Mouse (Mus musculus): ENCODE results near the gene Dnase1l3. TPM values are rescaled to one million over a fixed set of nuclear protein-coding genes. Genes with fewer than 3 reads are reported as not detected.

Gene Dnase1l3
- polyA plus RNA-seq, 1 experiment from 2014 or later: 0.05 TPM

DNA sequence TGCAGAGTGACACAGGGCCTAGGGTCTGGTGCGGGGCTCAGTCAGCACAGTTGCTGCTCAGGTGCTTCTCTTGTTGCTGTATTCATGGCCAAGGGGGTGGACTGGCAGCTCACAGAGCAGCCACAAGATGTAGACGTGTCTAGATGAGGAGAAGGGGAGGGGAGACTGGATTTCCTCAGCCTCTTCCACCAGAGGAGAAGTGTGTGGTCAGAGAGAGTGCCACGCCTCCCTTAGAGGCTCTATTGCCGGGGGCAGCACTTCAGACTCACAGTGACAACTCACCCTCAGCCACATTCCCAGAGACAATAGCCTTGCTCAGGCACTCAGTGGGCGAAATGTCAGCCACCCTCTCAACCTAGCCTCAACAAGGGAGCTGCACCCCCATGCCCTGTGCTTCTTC is 49.1 kb downstream of the Dnase1l3 start:
- no peaks in the 10 kb centered on the region for H3K27me3 ChIP-seq (replicated peaks)
- H3K9ac ChIP-seq: no peak overlapping the region
- no peak overlapping the region for H3K4me2 ChIP-seq
- H3K36me3 ChIP-seq: peaks cover 90% of the 10 kb centered on the region
- peaks cover 48% of the 10 kb centered on the region for H3K4me1 ChIP-seq
- 55% methylated on average over 5 of the region's 5 CpGs for WGBS
- H3K4me3 ChIP-seq: no peak overlapping the region
- 0 out of 2 replicates have a peak, but pooled peaks have one; percentile 4 for ATAC-seq (ENCODE audit: extremely low read depth, insufficient number of reproducible peaks, low FRiP score, low TSS enrichment)
- H3K27ac ChIP-seq (replicated peaks): no peak overlapping the region
- H3K9me3 ChIP-seq: no peaks in the 10 kb centered on the region

DNA sequence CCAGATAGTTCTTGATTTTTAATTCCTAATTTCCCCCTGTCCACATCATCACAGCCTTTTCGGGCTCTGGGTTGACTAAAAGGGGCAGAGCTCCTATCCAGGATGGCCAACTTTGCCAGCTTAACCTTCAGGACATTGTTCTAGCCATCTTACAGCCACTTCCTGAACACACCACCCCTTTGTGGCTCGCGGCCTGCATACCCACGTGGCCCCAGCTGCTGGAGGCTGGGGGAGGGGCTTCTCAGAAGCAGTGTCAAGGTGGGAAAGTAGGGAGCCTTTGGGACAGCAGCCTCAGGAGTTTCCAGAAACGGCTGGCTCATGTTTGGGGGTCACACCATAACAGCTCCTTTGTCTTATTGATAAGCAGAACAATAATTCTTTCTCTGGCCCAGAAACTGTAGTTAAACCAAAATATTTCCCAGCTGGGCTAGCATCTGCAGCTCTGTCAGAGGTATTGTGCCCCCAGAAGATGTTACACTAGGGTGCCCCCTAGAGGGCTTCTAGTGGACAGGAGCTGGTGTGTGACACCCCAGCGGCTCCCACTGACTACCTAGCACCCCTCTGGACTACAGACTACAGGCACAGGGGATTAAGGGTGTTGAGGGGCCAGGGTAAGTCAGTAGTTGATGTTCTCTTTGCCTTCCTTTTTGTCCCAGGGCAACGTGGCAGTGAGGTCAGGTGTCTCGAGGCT is 49.9 kb downstream of the Dnase1l3 start:
- no peak overlapping the region for H3K9ac ChIP-seq
- H3K27ac ChIP-seq (replicated peaks): peak overlapping the region; percentile 66; the same call in 1 of the 2 replicates

DNA sequence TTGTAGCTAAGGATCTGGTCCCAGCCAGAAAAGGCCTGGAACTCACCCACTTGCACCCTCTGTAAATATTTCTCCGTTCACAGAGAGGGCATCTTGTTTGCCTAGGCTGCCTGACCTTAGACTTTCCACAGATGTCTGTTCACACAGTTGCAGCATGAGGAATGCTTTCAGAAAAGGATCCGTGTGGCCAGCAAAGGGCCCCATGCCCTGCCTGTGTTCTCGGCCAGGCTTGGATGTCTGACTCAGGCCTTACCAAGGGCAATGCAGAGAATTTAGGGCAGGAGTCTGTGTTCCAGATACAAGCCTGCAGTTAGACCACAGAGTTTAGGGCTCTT is 50.6 kb downstream of the Dnase1l3 start:
- no peak for ATAC-seq (ENCODE audit: extremely low read depth, insufficient number of reproducible peaks, low FRiP score, low TSS enrichment)
- 60% methylated on average over 3 of the region's 3 CpGs for WGBS
- Histone ChIP-seq H3K4me3 (no peak overlapping the region), H3K4me1 (peaks cover 48% of the 10 kb centered on the region), H3K9me3 (no peaks in the 10 kb centered on the region), H3K9ac (peak overlapping the region; percentile 14; the same call in 1 of the 2 replicates), H3K27ac (replicated peaks) (peak overlapping the region; percentile 66), H3K36me3 (peaks cover 91% of the 10 kb centered on the region), H3K27me3 (replicated peaks) (no peaks in the 10 kb centered on the region), H3K4me2 (no peak overlapping the region)

More for the DNA sequence above, 49.9 kb downstream of the Dnase1l3 start:
- no peaks in the 10 kb centered on the region for H3K9me3 ChIP-seq
- H3K4me2 ChIP-seq: no peak overlapping the region
- 46% methylated on average over 8 of the region's 8 CpGs for WGBS
- H3K36me3 ChIP-seq: peaks cover 90% of the 10 kb centered on the region
- H3K27me3 ChIP-seq (replicated peaks): no peaks in the 10 kb centered on the region
- peaks cover 48% of the 10 kb centered on the region for H3K4me1 ChIP-seq
- no peak for ATAC-seq (ENCODE audit: extremely low read depth, insufficient number of reproducible peaks, low FRiP score, low TSS enrichment)
- no peak overlapping the region for H3K4me3 ChIP-seq

DNA sequence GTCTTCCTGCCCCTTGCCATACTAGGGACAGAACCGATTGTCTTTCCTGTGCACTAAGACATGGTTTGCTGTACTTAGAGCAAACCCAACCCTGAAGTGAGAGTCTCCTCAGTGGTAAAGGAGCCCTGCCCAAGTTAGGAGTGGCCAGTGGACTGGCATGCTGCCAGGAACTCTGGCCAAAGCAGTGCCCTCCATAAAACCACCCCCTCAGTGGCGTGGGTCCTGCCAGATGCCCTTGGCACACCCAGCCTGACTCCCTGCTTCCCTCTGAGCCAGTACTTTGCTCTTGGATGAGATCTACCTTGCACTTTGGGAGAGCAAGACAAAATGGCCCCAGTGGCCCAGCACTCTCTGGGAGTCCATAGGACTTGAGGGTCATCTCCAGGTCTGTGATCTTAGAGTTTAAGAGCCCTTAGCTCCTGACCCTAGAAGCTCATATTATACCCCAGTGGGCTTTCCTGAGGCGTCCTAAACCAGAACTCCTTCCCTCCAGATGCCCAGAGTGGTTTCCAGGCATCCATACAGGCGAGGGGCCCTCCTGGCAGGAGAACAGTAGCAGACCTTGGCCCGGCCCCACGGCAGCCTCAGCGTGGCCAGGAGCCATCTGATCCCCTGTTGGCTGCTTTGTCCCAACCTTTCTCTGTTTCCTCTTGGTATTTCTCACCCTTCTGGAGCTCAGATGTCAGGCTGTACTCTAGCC is 51.1 kb downstream of the Dnase1l3 start:
- no peaks in the 10 kb centered on the region for H3K9me3 ChIP-seq
- peak overlapping the region; percentile 66 for H3K27ac ChIP-seq (replicated peaks)
- H3K27me3 ChIP-seq (replicated peaks): no peaks in the 10 kb centered on the region
- 0 out of 2 replicates have a peak overlapping the region, but pooled peaks have one; percentile 14 for H3K9ac ChIP-seq
- H3K4me3 ChIP-seq: no peak overlapping the region
- H3K4me1 ChIP-seq: peaks cover 48% of the 10 kb centered on the region
- no peak overlapping the region for H3K4me2 ChIP-seq
- WGBS: 68% methylated on average over 7 of the region's 7 CpGs
- ATAC-seq (ENCODE audit: extremely low read depth, insufficient number of reproducible peaks, low FRiP score, low TSS enrichment): no peak
- peaks cover 89% of the 10 kb centered on the region for H3K36me3 ChIP-seq

GRCm38 (mm10) chr14:7941413-7941812 is 53.0 kb downstream of the Dnase1l3 start:
- Histone ChIP-seq H3K4me3 (no peak overlapping the region), H3K4me2 (no peak overlapping the region), H3K9me3 (no peaks in the 10 kb centered on the region), H3K36me3 (peaks cover 81% of the 10 kb centered on the region), H3K9ac (no peak overlapping the region), H3K27ac (replicated peaks) (peak overlapping the region; percentile 61), H3K27me3 (replicated peaks) (no peaks in the 10 kb centered on the region), H3K4me1 (peaks cover 51% of the 10 kb centered on the region)
- 41% methylated on average over 5 of the region's 5 CpGs for WGBS
- 0 out of 2 replicates have a peak, but pooled peaks have one; percentile 9 for ATAC-seq (ENCODE audit: extremely low read depth, insufficient number of reproducible peaks, low FRiP score, low TSS enrichment)

DNA sequence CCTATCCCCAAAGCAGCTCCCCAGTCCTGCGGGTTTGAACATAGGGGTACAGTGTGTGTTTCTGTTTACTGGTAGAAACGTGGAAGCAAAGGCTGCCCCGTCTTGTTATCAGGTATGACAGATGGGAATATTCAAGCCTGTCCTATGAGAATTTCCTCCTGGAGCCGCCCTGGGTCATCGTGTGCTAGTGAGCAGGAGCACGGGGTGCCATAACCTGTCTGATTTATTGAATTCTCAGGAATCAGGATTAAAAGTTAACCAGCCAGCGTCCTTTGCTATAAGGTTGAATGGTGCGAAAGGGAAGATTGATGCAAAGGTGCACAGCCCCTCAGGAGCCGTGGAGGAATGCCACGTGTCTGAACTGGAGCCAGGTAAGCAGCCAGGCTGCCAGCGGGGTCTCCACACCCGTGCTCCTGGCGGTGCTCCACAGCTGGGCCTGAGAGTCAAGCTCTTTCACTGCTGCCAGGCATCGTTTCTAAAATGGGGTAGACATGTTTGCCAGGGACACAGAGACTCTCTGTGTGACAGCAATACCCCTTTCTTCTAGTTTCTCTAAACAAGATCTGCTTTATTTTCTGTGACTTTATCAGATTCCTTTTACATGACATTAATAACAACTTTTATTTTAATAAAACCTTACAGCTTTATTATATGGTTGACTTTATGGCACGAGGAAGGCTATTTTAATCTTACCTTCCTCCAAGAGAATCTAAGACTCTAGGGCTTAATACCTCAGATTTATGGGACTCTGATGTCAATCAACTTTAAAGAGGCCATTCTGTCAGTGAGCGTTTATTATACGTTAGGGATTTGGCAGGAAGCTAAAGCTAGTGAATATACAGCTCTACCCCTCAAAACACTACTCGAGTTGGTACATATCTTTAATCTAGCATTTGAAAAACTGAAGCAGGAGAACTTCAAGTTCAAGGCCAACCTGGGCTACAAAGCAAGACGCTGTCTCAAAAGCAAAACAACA is 55.3 kb downstream of the Dnase1l3 start:
- H3K27me3 ChIP-seq (replicated peaks): no peaks in the 10 kb centered on the region
- H3K4me3 ChIP-seq: no peak overlapping the region
- ATAC-seq (ENCODE audit: extremely low read depth, insufficient number of reproducible peaks, low FRiP score, low TSS enrichment): no peak
- no peak overlapping the region for H3K9ac ChIP-seq
- peaks cover 37% of the 10 kb centered on the region for H3K4me1 ChIP-seq
- H3K27ac ChIP-seq (replicated peaks): no peak overlapping the region
- H3K36me3 ChIP-seq: peaks cover 83% of the 10 kb centered on the region
- H3K4me2 ChIP-seq: no peak overlapping the region
- 83% methylated on average over 19 of the region's 19 CpGs for WGBS
- no peaks in the 10 kb centered on the region for H3K9me3 ChIP-seq

DNA sequence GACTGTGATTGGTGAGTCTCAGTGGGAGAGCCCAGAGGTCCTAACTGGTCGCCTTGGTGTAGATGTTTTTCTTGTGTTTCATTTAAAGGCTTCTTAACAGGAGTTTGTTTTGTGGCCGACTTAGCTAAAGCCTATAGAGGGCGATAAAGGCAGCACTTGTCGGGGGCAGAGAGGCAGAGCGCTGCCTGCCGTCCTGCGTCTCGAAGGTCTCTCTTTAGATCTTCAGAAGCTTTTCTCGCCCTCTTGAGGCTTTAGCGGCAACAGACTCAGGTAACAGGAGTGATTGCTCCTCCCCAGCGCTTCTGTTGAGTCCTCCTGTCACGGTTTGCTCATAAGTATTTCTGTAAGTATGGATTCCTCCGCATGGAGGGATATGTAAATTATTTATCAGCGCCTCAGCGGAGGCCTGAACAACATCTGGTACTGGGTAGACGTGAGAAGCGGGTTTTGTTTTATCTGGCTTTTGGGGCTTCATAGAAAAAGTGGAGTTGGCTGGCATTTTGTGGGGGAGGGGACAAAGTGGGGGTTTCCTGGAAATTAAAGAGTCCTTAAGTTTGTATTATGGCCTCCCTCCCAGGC is 57.2 kb downstream of the Dnase1l3 start:
- Histone ChIP-seq H3K27me3 (replicated peaks) (no peaks in the 10 kb centered on the region), H3K9ac (0 out of 2 replicates have a peak overlapping the region, but pooled peaks have one; percentile 24), H3K9me3 (no peaks in the 10 kb centered on the region), H3K27ac (replicated peaks) (no peak overlapping the region), H3K36me3 (peaks cover 84% of the 10 kb centered on the region), H3K4me1 (peaks cover 17% of the 10 kb centered on the region), H3K4me2 (peak overlapping the region; percentile 42), H3K4me3 (no peak overlapping the region)
- WGBS: 33% methylated on average over 17 of the region's 17 CpGs
- no peak for ATAC-seq (ENCODE audit: extremely low read depth, insufficient number of reproducible peaks, low FRiP score, low TSS enrichment)

GRCm38 (mm10) chr14:7934166-7934565 is 60.2 kb downstream of the Dnase1l3 start:
- Histone ChIP-seq H3K9ac (no peak overlapping the region), H3K9me3 (no peaks in the 10 kb centered on the region), H3K4me2 (no peak overlapping the region), H3K36me3 (peaks cover 86% of the 10 kb centered on the region), H3K27ac (replicated peaks) (no peak overlapping the region), H3K27me3 (replicated peaks) (no peaks in the 10 kb centered on the region), H3K4me3 (no peak overlapping the region), H3K4me1 (0 out of 2 replicates have a peak, but pooled peaks cover 3% of the 10 kb centered on the region)
- 87% methylated on average over 7 of the region's 7 CpGs for WGBS
- ATAC-seq (ENCODE audit: extremely low read depth, insufficient number of reproducible peaks, low FRiP score, low TSS enrichment): no peak

- Histone ChIP-seq H3K4me1 (0 out of 2 replicates have a peak, but pooled peaks cover 3% of the 10 kb centered on the region), H3K27me3 (replicated peaks) (no peaks in the 10 kb centered on the region), H3K27ac (replicated peaks) (no peak overlapping the region), H3K9ac (no peak overlapping the region), H3K9me3 (no peaks in the 10 kb centered on the region), H3K4me3 (no peak overlapping the region), H3K36me3 (peaks cover 95% of the 10 kb centered on the region), H3K4me2 (no peak overlapping the region)
- 80% methylated on average over 4 of the region's 4 CpGs for WGBS
- no peak for ATAC-seq (ENCODE audit: extremely low read depth, insufficient number of reproducible peaks, low FRiP score, low TSS enrichment)
Observed at GRCm38 (mm10) chr14:7932151-7932550, 62.2 kb downstream of the Dnase1l3 start.

DNA sequence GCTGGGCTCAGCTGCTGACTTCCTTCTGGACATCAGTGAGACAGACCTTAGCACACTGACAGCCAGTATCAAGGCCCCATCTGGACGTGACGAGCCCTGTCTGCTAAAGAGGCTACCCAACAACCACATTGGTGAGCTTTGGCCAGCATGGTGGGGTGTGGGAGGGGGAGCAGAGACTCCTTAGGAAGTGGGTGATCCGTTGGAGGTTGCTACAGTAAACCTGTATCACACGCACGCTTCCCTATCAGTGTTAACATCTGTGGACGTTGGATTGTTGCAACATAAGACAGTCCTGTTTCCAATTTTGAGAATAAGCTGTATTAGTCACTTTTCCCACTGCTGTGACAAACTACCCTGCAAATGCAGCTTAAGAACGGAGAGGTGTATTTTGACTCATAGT is 65.3 kb downstream of the Dnase1l3 start:
- H3K4me3 ChIP-seq: no peak overlapping the region
- ATAC-seq (ENCODE audit: extremely low read depth, insufficient number of reproducible peaks, low FRiP score, low TSS enrichment): no peak
- no peaks in the 10 kb centered on the region for H3K9me3 ChIP-seq
- no peak overlapping the region for H3K9ac ChIP-seq
- no peaks in the 10 kb centered on the region for H3K27me3 ChIP-seq (replicated peaks)
- no peak overlapping the region for H3K4me2 ChIP-seq
- peaks cover 94% of the 10 kb centered on the region for H3K36me3 ChIP-seq
- no peaks in the 10 kb centered on the region for H3K4me1 ChIP-seq
- no peak overlapping the region for H3K27ac ChIP-seq (replicated peaks)
- WGBS: 81% methylated on average over 7 of the region's 7 CpGs

GRCm38 (mm10) chr14:7928362-7928761 is 66.0 kb downstream of the Dnase1l3 start:
- no peak for ATAC-seq (ENCODE audit: extremely low read depth, insufficient number of reproducible peaks, low FRiP score, low TSS enrichment)
- Histone ChIP-seq H3K4me2 (no peak overlapping the region), H3K4me3 (no peak overlapping the region), H3K27ac (replicated peaks) (no peak overlapping the region), H3K27me3 (replicated peaks) (no peaks in the 10 kb centered on the region), H3K9me3 (no peaks in the 10 kb centered on the region), H3K9ac (no peak overlapping the region), H3K36me3 (peaks cover 94% of the 10 kb centered on the region), H3K4me1 (no peaks in the 10 kb centered on the region)
- 74% methylated on average over 1 of the region's 1 CpGs for WGBS

All from heart, embryonic 13.5 days (tissue).